Mouse (Mus musculus) bone marrow, adult 2 months (tissue): ENCODE data around the gene Gm10643.

Experiments
- CTCF ChIP-seq: fragments of 200-500 bp; IDR thresholded peaks from 2 replicates; pipeline ENCODE4 v1.5.1; 2011; ENCODE audit warnings: low read length, control low read depth; ENCODE audit not compliant: control insufficient read depth, insufficient read depth
- POLR2A ChIP-seq: fragments of 200-500 bp; IDR thresholded peaks from 2 replicates; pipeline ENCODE4 v1.6.1; 2011; ENCODE audit warnings: low read depth, mild to moderate bottlenecking, control low read depth, low read length, borderline replicate concordance; ENCODE audit not compliant: control insufficient read depth

DNA sequence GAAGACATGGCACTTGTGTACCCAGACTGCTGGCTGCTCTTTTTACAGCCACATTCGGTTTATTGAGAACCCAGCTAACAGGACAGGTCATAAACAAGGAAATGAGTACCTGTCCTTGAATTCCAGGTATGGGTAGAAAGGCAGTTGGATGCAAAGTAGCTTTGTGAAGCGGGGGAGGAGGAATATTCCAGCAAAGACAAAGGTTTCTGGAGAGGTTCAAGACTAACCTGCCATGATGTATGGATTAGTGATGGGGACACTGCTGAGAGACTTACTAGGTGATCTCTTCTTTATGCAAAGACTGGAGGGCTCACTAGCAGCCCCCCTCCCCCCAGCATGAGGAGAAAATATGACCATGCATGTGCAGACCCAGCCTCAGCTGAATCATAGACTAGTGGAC, 40.7 kb upstream of the Gm10643 start:
- TF ChIP-seq POLR2A, result no peak
- no peak for TF ChIP-seq CTCF
